Mouse (Mus musculus) lung, adult 2 months (tissue): ENCODE data around the gene Calm5. TPM values are rescaled to one million over a fixed set of nuclear protein-coding genes. Genes with fewer than 3 reads are reported as not detected.
"Not testable (repeated sequence)": the region's sequence is repeated elsewhere in the genome, so short reads cannot be mapped to it uniquely, and the experiment has no call there.

Experiments used
- DNase-seq: peaks from one replicate; pipeline ENCODE4 v3.0.0; 2022
- H3K4me1 ChIP-seq: fragments of 200-500 bp; 2 replicates; pipeline ENCODE4 v1.6.1; 2011; ENCODE audit warnings: low read length; ENCODE audit not compliant: control insufficient read depth, insufficient read depth
- H3K4me3 ChIP-seq: fragments of 200-500 bp; replicated peaks from 2 replicates; pipeline ENCODE3; 2011; ENCODE audit warnings: low read depth, mild to moderate bottlenecking, control low read depth, low read length; ENCODE audit errors: extremely low read depth
- CTCF ChIP-seq: fragments of 200-500 bp; IDR thresholded peaks from 2 replicates; pipeline ENCODE4 v1.5.1; 2011; ENCODE audit warnings: mild to moderate bottlenecking, low read length, control low read depth; ENCODE audit not compliant: insufficient read depth
- POLR2A ChIP-seq: fragments of 200-500 bp; IDR thresholded peaks from 2 replicates; pipeline ENCODE4 v1.6.1; 2011; ENCODE audit warnings: low read depth, mild to moderate bottlenecking, control low read depth, low read length, borderline replicate concordance; ENCODE audit errors: extremely low read depth
- WGBS: fragments of 180-500 bp; shearing (Covaris S2); methylation state at CpG from one replicate; pipeline ENCODE4 v1.1.7; 2018; 5-methylcytosine and 5-hydroxymethylcytosine counted together
- polyA plus RNA-seq: library from polyadenylated mRNA; depleted of rRNA; stranded (reverse); fragments of >200 nt; gene quantifications from 2 replicates; pipeline ENCODE4 v1.2.3, GENCODE M21; 2012; rRNA removed

Gene Calm5
- polyA plus RNA-seq, result not detected in 2 replicates

GRCm38 (mm10) chr13:3853648-3854333 is at the start of gene Calm5:
Calm5 (plus strand) TSS chr13:3854173.
- 75% methylated on average over 3 of the region's 3 CpGs for WGBS
- H3K4me1 ChIP-seq, H3K4me3 ChIP-seq, DNase-seq: not testable (repeated sequence)

GRCm38 (mm10) chr13:3804186-3804585 is 49.8 kb upstream of the Calm5 start, which contains the start of gene Calml3:
Calml3 (minus strand) TSS chr13:3804316.
- H3K4me1 ChIP-seq, result no peaks in the 10 kb centered on the region; the same call in 1 of the 2 replicates
- 78% methylated on average over 13 of the region's 13 CpGs for WGBS
- TF ChIP-seq POLR2A (no peak), CTCF (no peak)
- no peak for DNase-seq
- H3K4me3 ChIP-seq, result no peak within 1 kb of the TSS

GRCm38 (mm10) chr13:3805132-3805531 is 48.8 kb upstream of the Calm5 start:
- Histone ChIP-seq H3K4me3 (no peak overlapping the region), H3K4me1 (no peaks in the 10 kb centered on the region; the same call in 1 of the 2 replicates)
- WGBS, result 23% methylated on average over 2 of the region's 2 CpGs
- TF ChIP-seq CTCF, result no peak
- no peak for TF ChIP-seq POLR2A
- DNase-seq, result no peak

GRCm38 (mm10) chr13:3805638-3806037 is 48.3 kb upstream of the Calm5 start:
- Histone ChIP-seq H3K4me3 (no peak overlapping the region), H3K4me1 (no peaks in the 10 kb centered on the region; the same call in 1 of the 2 replicates)
- DNase-seq, result no peak
- no peak for TF ChIP-seq CTCF
- no peak for TF ChIP-seq POLR2A
- 35% methylated on average over 5 of the region's 5 CpGs for WGBS

- Histone ChIP-seq H3K4me1 (no peaks in the 10 kb centered on the region; the same call in 1 of the 2 replicates), H3K4me3 (no peak overlapping the region)
- WGBS, result 80% methylated on average over 7 of the region's 7 CpGs
- DNase-seq, result no peak
- TF ChIP-seq POLR2A, result no peak
- no peak for TF ChIP-seq CTCF
Measured at GRCm38 (mm10) chr13:3807131-3807827, 46.7 kb upstream of the Calm5 start.

- Histone ChIP-seq H3K4me3 (no peak overlapping the region), H3K4me1 (no peaks in the 10 kb centered on the region)
- DNase-seq, result no peak
- no peak for TF ChIP-seq POLR2A
- TF ChIP-seq CTCF, result no peak
- 70% methylated on average over 5 of the region's 5 CpGs for WGBS
Measured at GRCm38 (mm10) chr13:3818012-3818739, 35.8 kb upstream of the Calm5 start.

GRCm38 (mm10) chr13:3818740-3819076 is 35.3 kb upstream of the Calm5 start:
- no peak for DNase-seq
- 61% methylated on average over 2 of the region's 2 CpGs for WGBS
- Histone ChIP-seq H3K4me1 (no peaks in the 10 kb centered on the region), H3K4me3 (no peak overlapping the region)
- no peak for TF ChIP-seq CTCF
- no peak for TF ChIP-seq POLR2A

- WGBS, result 59% methylated on average over 4 of the region's 4 CpGs
- no peaks in the 10 kb centered on the region for H3K4me1 ChIP-seq
- no peak for TF ChIP-seq POLR2A
- no peak overlapping the region for H3K4me3 ChIP-seq
- DNase-seq, result no peak
Measured at GRCm38 (mm10) chr13:3822105-3822504, 31.9 kb upstream of the Calm5 start.

GRCm38 (mm10) chr13:3825726-3826125 is 28.2 kb upstream of the Calm5 start:
- no peak for DNase-seq
- TF ChIP-seq CTCF (no peak), POLR2A (no peak)
- no peaks in the 10 kb centered on the region for H3K4me1 ChIP-seq
- no peak overlapping the region for H3K4me3 ChIP-seq
